Mouse (Mus musculus) kidney, adult 2 months (tissue): Measurements from ENCODE around the gene Fkbp2.

Experiments
- CTCF ChIP-seq: fragments of 200-500 bp; conservative IDR thresholded peaks from 2 replicates; pipeline ENCODE4 v1.5.1; 2011; ENCODE audit warnings: low read depth, mild to moderate bottlenecking, control low read depth, low read length, moderate library complexity, mixed read lengths; ENCODE audit not compliant: insufficient read depth, insufficient read length
- POLR2A ChIP-seq: fragments of 200-500 bp; IDR thresholded peaks from one replicate; pipeline ENCODE4 v1.6.1; 2011; ENCODE audit warnings: low read depth, low read length, control low read depth

DNA sequence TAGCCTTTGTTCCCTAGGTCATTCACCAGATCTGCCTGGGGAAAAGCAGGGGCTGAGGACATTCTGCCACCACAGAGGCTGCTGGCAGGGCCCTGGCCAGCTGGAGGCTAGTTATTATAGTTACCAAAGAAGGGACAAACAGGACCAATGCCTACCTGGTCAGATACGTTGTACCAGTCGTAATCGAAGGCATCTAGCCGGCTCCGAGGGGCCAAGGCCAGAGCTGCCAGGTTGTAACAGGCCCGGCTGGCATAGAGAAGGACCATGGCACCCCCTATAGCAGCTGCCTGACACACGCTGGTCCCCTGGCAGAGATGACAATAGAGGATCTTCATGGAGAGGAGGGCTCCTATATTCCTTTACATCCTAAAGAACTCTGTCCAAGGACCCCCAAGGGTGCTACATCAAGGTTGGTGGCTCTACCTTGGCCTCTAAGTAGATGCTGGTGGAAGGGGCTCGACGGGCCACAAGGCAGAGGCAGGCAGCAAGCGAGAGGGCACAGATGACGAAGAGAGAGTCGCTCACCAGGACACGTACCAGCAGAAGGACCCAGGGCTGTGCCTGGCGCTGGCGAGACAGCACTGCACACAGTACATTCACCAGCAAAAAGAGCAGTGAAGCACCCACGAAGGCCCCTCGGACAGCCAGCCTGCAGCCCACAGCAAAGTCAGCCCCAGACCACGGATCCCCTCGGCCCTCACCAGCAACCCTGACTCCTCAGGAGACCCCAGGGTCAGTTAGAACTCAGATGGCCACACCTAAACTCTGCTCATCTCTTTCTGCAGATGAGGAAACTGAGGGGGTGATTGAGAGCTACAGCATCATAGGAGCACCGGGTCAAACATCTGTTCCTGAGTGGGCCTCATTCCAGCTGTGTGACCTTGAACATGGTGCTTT is 40.9 kb downstream of the Fkbp2 start:
- TF ChIP-seq POLR2A (no peak), CTCF (no peak)
